Mouse (Mus musculus) liver, postnatal 0 days (tissue): ENCODE measurements around the gene Ercc6l. TPM values are rescaled to one million over a fixed set of nuclear protein-coding genes. Genes with fewer than 3 reads are reported as not detected.

Experiments
- ATAC-seq: fragments of 200-750 bp; cut with Nextera tagmentation; 2 replicates; pipeline ENCODE4 v1.8.0; 2017; ENCODE audit warnings: mild to moderate bottlenecking, moderate library complexity
- DNase-seq: peaks from one replicate; pipeline ENCODE4 v3.0.0-alpha.2; 2016
- H3K27ac ChIP-seq: fragments of 300-500 bp; sonication (generic); 2 replicates; pipeline ENCODE4 v1.5.1; 2014; ENCODE audit warnings: antibody characterized with exemption, moderate library complexity, mild to moderate bottlenecking, low read depth
- H3K27me3 ChIP-seq: fragments of 300-500 bp; sonication (generic); 2 replicates; pipeline ENCODE4 v1.6.1; 2014; ENCODE audit warnings: low read length, control low read depth, mixed read lengths; ENCODE audit not compliant: insufficient read depth
- H3K36me3 ChIP-seq: fragments of 300-500 bp; sonication (generic); replicated peaks from 2 replicates; pipeline ENCODE4 v1.6.1; 2014; ENCODE audit warnings: mild to moderate bottlenecking, control low read depth, low read length, moderate library complexity, mixed read lengths; ENCODE audit not compliant: insufficient read depth
- H3K4me1 ChIP-seq: fragments of 300-500 bp; sonication (generic); 2 replicates; pipeline ENCODE4 v1.6.1; 2014; ENCODE audit warnings: antibody characterized with exemption, mild to moderate bottlenecking, control low read depth; ENCODE audit not compliant: insufficient read depth
- H3K4me2 ChIP-seq: fragments of 300-500 bp; sonication (generic); 2 replicates; pipeline ENCODE4 v1.6.1; 2014; ENCODE audit warnings: low read depth, mild to moderate bottlenecking, low read length, moderate library complexity, mixed read lengths
- H3K4me3 ChIP-seq: fragments of 300-500 bp; sonication (generic); 2 replicates; pipeline ENCODE4 v1.5.1; 2014; ENCODE audit warnings: low read depth, low read length
- H3K9ac ChIP-seq: fragments of 300-500 bp; sonication (generic); replicated peaks from 2 replicates; pipeline ENCODE4 v1.6.1; 2014; ENCODE audit warnings: mild to moderate bottlenecking, moderate library complexity
- H3K9me3 ChIP-seq: fragments of 300-500 bp; sonication (generic); 2 replicates; pipeline ENCODE4 v1.6.1; 2016; ENCODE audit warnings: mild to moderate bottlenecking, control low read depth, low read length, mixed read lengths
- CTCF ChIP-seq: sonication (generic); IDR thresholded peaks from 2 replicates; pipeline ENCODE4 v1.5.1; 2016; ENCODE audit warnings: antibody characterized with exemption, low read depth
- EP300 ChIP-seq: IDR thresholded peaks from 2 replicates; pipeline ENCODE4 v1.6.1; 2016; ENCODE audit warnings: antibody characterized with exemption, low read depth, mild to moderate bottlenecking
- WGBS: fragments of 180-500 bp; shearing (Covaris S2); extraction: QIAGEN DNeasy Blood & Tissue Kit; methylation state at CpG from one replicate; pipeline ENCODE4 v1.1.7; 2014; ENCODE audit not compliant: insufficient replicate concordance; 5-methylcytosine and 5-hydroxymethylcytosine counted together
- polyA plus RNA-seq: library from polyadenylated mRNA; unstranded; fragments of >200 nt; fragmentation: Nextera tagmentation; extraction: Ambion mirVana; gene quantifications from 2 replicates; pipeline ENCODE4 v1.2.1, GENCODE M21; 2015

Gene Ercc6l
- 2.5 and 3.2 TPM in 2 replicates for polyA plus RNA-seq

GRCm38 (mm10) chrX:102156618-102157422 is at the start of gene Ercc6l:
TSS of gene Ercc6l (minus strand) at chrX:102157091.
- H3K27ac ChIP-seq = peak within 1 kb of the TSS; percentile 88
- TF ChIP-seq CTCF = no peak; the same call in 1 of the 2 replicates
- peak; percentile 36; the same call in 1 of the 2 replicates for TF ChIP-seq EP300
- DNase-seq = peak; percentile 91
- peak within 1 kb of the TSS; percentile 59 for H3K4me2 ChIP-seq
- H3K27me3 ChIP-seq = no peaks in the 10 kb centered on the region
- peak; percentile 100 for ATAC-seq
- H3K4me3 ChIP-seq = peak within 1 kb of the TSS; percentile 56
- 16% methylated on average over 42 of the region's 42 CpGs for WGBS
- no peaks in the 10 kb centered on the region for H3K9me3 ChIP-seq
- H3K4me1 ChIP-seq = no peaks in the 10 kb centered on the region; the same call in 1 of the 2 replicates
- peak within 1 kb of the TSS; percentile 70 for H3K9ac ChIP-seq
- H3K36me3 ChIP-seq = no peaks in the 10 kb centered on the region

GRCm38 (mm10) chrX:102190840-102191239 is 33.9 kb upstream of the Ercc6l start:
- H3K9me3 ChIP-seq = no peaks in the 10 kb centered on the region
- no peaks in the 10 kb centered on the region for H3K4me1 ChIP-seq
- H3K36me3 ChIP-seq = peaks cover 8% of the 10 kb centered on the region
- H3K9ac ChIP-seq = no peak overlapping the region
- 53% methylated on average over 1 of the region's 1 CpGs for WGBS
- H3K27me3 ChIP-seq = peaks cover 3% of the 10 kb centered on the region; the same call in 1 of the 2 replicates
- H3K27ac ChIP-seq = no peak overlapping the region
- TF ChIP-seq CTCF = no peak
- no peak for TF ChIP-seq EP300
- H3K4me2 ChIP-seq = no peak overlapping the region
- H3K4me3 ChIP-seq = no peak overlapping the region
- DNase-seq = no peak
- no peak for ATAC-seq

- Histone ChIP-seq H3K9me3 (no peaks in the 10 kb centered on the region), H3K27me3 (peaks cover 3% of the 10 kb centered on the region; the same call in 1 of the 2 replicates), H3K27ac (no peak overlapping the region), H3K4me2 (peak overlapping the region; percentile 73), H3K4me1 (no peaks in the 10 kb centered on the region), H3K4me3 (peak overlapping the region; percentile 64; the same call in 1 of the 2 replicates), H3K9ac (no peak overlapping the region), H3K36me3 (peaks cover 12% of the 10 kb centered on the region)
- no peak for ATAC-seq
- WGBS = 49% methylated on average over 5 of the region's 5 CpGs
- no peak for TF ChIP-seq CTCF
- TF ChIP-seq EP300 = no peak
- no peak for DNase-seq
Measured at GRCm38 (mm10) chrX:102189581-102189980, 32.7 kb upstream of the Ercc6l start.

GRCm38 (mm10) chrX:102188712-102189497 is 32.0 kb upstream of the Ercc6l start, which contains the start of gene Rps4x:
TSS of gene Rps4x (minus strand) at chrX:102189394.
- peak; percentile 82 for DNase-seq
- WGBS = 22% methylated on average over 37 of the region's 37 CpGs
- TF ChIP-seq CTCF (peak; percentile 76), EP300 (no peak)
- peak within 1 kb of the TSS; percentile 78 for H3K27ac ChIP-seq
- peak within 1 kb of the TSS; percentile 69 for H3K9ac ChIP-seq
- ATAC-seq = peak; percentile 88
- H3K4me1 ChIP-seq = no peaks in the 10 kb centered on the region
- peak within 1 kb of the TSS; percentile 64 for H3K4me3 ChIP-seq
- peak within 1 kb of the TSS; percentile 73 for H3K4me2 ChIP-seq
- H3K36me3 ChIP-seq = peaks cover 19% of the 10 kb centered on the region
- peaks cover 3% of the 10 kb centered on the region; the same call in 1 of the 2 replicates for H3K27me3 ChIP-seq
- no peaks in the 10 kb centered on the region for H3K9me3 ChIP-seq

GRCm38 (mm10) chrX:102187023-102187699 is 30.3 kb upstream of the Ercc6l start:
- TF ChIP-seq CTCF = no peak
- TF ChIP-seq EP300 = no peak
- H3K9ac ChIP-seq = peak overlapping the region; percentile 38; the same call in 1 of the 2 replicates
- H3K36me3 ChIP-seq = peaks cover 23% of the 10 kb centered on the region
- H3K4me1 ChIP-seq = no peaks in the 10 kb centered on the region
- WGBS = 24% methylated on average over 11 of the region's 11 CpGs
- H3K9me3 ChIP-seq = no peaks in the 10 kb centered on the region
- H3K27me3 ChIP-seq = peaks cover 3% of the 10 kb centered on the region; the same call in 1 of the 2 replicates
- peak overlapping the region; percentile 64 for H3K4me3 ChIP-seq
- H3K4me2 ChIP-seq = peak overlapping the region; percentile 73
- ATAC-seq (peak; percentile 55), DNase-seq (peak; percentile 21)
- H3K27ac ChIP-seq = peak overlapping the region; percentile 39; the same call in 1 of the 2 replicates
